Mouse (Mus musculus): Measurements from ENCODE around the gene Gm36864. TPM values are rescaled to one million over a fixed set of nuclear protein-coding genes. Genes with fewer than 3 reads are reported as not detected.
A peak's percentile ranks its signal among the peaks of the same experiment; 100 is the strongest.

Gm36864 gene
- total and polyA plus RNA-seq, 2 experiments: not detected

DNA sequence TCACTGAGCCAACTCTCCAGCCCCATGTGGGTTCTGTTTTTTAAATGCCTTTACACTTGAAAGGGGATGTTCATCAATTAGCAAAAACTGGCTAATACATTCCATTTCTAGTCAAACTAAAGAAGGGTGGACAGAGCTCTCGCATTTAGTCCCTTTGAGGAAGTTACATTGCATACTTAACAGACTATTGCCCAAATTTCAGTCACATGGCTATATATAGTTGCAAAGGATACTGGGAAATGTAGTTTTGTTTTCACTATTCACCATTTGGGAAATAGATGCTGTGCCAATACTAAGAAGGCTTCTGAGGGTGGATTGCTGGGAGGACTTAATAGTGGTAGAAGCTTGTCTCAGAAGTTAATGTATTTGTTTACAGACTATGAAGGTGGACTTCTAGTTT lies 45.0 kb downstream of the Gm36864 start:
- H3K4me3 ChIP-seq (ENCODE audit: insufficient read depth, low read depth, low read length): no peak overlapping the region
- no peaks in the 10 kb centered on the region for H3K79me2 ChIP-seq (ENCODE audit: control insufficient read depth, insufficient read depth, low read length)
- no peaks in the 10 kb centered on the region for H3K36me3 ChIP-seq (ENCODE audit: control insufficient read depth, insufficient read depth, low read length)
- H3K27ac ChIP-seq (replicated peaks; ENCODE audit: insufficient read depth, low read depth, low read length): no peak overlapping the region
- 54% methylated on average over 1 of the region's 1 CpGs for WGBS
- H3K27me3 ChIP-seq (ENCODE audit: control insufficient read depth, insufficient read depth, low read length): no peaks in the 10 kb centered on the region
- TF ChIP-seq POLR2A (IDR thresholded peaks at IDR 0.05; ENCODE audit: extremely low read depth, insufficient read depth, low read length) (no peak), CTCF (IDR thresholded peaks at IDR 0.05; ENCODE audit: low read depth, low read length) (no peak)
- no peak for DNase-seq (ENCODE audit: extremely low read depth, low read depth, low spot score)
- H3K4me1 ChIP-seq (ENCODE audit: control insufficient read depth, insufficient read depth, low read length): no peaks in the 10 kb centered on the region
- H3K9ac ChIP-seq (ENCODE audit: low read depth, low read length): no peak overlapping the region

DNA sequence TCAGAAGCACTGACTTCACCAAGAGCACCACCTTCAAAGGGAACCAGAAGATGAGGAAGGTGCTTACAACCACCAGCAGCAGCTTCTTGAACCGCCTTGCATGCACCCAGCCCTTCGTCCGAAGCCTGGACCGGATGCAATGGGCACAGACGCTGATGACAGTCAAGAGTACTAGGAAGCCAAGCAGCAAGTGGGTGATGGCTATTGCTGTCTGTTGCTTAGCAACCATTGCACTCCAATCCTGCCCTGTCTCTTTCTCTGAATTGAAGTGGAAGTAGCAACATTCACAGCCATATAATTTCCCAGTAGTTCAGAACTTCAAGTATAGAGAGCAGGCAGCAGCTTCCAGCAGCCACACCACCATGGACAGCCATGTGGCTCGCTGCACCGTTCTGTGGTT lies 45.6 kb downstream of the Gm36864 start:
- WGBS: 82% methylated on average over 7 of the region's 7 CpGs
- H3K4me1 ChIP-seq (ENCODE audit: control insufficient read depth, insufficient read depth, low read length): no peaks in the 10 kb centered on the region
- H3K36me3 ChIP-seq (ENCODE audit: control insufficient read depth, insufficient read depth, low read length): no peaks in the 10 kb centered on the region
- H3K27ac ChIP-seq (replicated peaks; ENCODE audit: insufficient read depth, low read depth, low read length): no peak overlapping the region
- no peak for DNase-seq (ENCODE audit: extremely low read depth, low read depth, low spot score)
- H3K79me2 ChIP-seq (ENCODE audit: control insufficient read depth, insufficient read depth, low read length): no peaks in the 10 kb centered on the region
- TF ChIP-seq CTCF (IDR thresholded peaks at IDR 0.05; ENCODE audit: low read depth, low read length): no peak
- TF ChIP-seq POLR2A (IDR thresholded peaks at IDR 0.05; ENCODE audit: extremely low read depth, insufficient read depth, low read length): no peak
- H3K27me3 ChIP-seq (ENCODE audit: control insufficient read depth, insufficient read depth, low read length): no peaks in the 10 kb centered on the region
- H3K4me3 ChIP-seq (ENCODE audit: insufficient read depth, low read depth, low read length): no peak overlapping the region
- no peak overlapping the region for H3K9ac ChIP-seq (ENCODE audit: low read depth, low read length)

DNA sequence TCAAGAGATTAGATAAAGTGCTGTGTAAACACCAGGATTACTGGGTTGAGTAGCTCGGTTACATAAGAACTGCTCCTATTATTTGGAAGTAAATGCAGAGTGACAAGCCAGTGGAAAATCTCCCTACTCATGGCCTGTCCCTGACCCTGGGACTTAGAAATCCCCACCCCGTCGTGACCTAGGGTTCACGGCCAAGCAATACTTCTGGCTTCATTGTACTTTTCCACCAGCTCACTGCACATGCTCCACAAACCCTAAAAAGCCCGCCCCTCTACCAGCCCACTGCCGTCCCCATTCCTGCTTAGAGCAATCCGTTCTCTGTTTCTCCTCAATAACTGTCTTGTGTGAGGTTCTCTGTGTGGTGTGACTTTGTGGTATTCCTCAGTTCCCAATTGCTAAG lies 51.8 kb downstream of the Gm36864 start:
- Histone ChIP-seq H3K4me3 (ENCODE audit: insufficient read depth, low read depth, low read length) (no peak overlapping the region), H3K36me3 (ENCODE audit: control insufficient read depth, insufficient read depth, low read length) (no peaks in the 10 kb centered on the region), H3K27ac (replicated peaks; ENCODE audit: insufficient read depth, low read depth, low read length) (no peak overlapping the region), H3K27me3 (ENCODE audit: control insufficient read depth, insufficient read depth, low read length) (no peaks in the 10 kb centered on the region), H3K79me2 (ENCODE audit: control insufficient read depth, insufficient read depth, low read length) (no peaks in the 10 kb centered on the region), H3K4me1 (ENCODE audit: control insufficient read depth, insufficient read depth, low read length) (no peaks in the 10 kb centered on the region), H3K9ac (ENCODE audit: low read depth, low read length) (no peak overlapping the region)
- WGBS: 39% methylated on average over 7 of the region's 7 CpGs
- DNase-seq (ENCODE audit: extremely low read depth, low read depth, low spot score): peak; percentile 8
- no peak for TF ChIP-seq POLR2A (IDR thresholded peaks at IDR 0.05; ENCODE audit: extremely low read depth, insufficient read depth, low read length)
- no peak for TF ChIP-seq CTCF (IDR thresholded peaks at IDR 0.05; ENCODE audit: low read depth, low read length)

DNA sequence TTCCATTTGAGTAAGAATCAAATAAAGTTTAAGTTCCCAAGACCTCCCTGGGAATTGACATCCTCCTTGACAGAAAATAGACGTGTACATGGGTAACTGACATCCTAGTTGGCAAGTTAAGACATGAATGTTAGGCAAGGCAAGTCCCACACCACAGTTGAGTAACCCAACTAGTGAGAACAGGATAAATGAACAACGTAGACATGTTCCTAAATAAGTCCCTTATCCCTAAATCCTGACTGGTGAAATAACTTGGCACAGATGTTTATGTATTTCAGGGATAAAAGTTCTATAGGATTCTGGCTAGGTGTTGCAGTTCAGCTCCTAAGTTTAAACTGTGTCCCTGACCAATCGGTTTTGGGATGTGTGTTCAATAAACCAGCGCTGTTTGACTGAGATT lies 55.0 kb downstream of the Gm36864 start:
- H3K36me3 ChIP-seq (ENCODE audit: control insufficient read depth, insufficient read depth, low read length): no peaks in the 10 kb centered on the region
- TF ChIP-seq POLR2A (IDR thresholded peaks at IDR 0.05; ENCODE audit: extremely low read depth, insufficient read depth, low read length) (no peak), CTCF (IDR thresholded peaks at IDR 0.05; ENCODE audit: low read depth, low read length) (no peak)
- H3K27me3 ChIP-seq (ENCODE audit: control insufficient read depth, insufficient read depth, low read length): no peaks in the 10 kb centered on the region
- no peak overlapping the region for H3K4me3 ChIP-seq (ENCODE audit: insufficient read depth, low read depth, low read length)
- WGBS: 73% methylated on average over 4 of the region's 4 CpGs
- no peak overlapping the region for H3K27ac ChIP-seq (replicated peaks; ENCODE audit: insufficient read depth, low read depth, low read length)
- no peak overlapping the region for H3K9ac ChIP-seq (ENCODE audit: low read depth, low read length)
- H3K79me2 ChIP-seq (ENCODE audit: control insufficient read depth, insufficient read depth, low read length): no peaks in the 10 kb centered on the region
- DNase-seq (ENCODE audit: extremely low read depth, low read depth, low spot score): no peak
- no peaks in the 10 kb centered on the region for H3K4me1 ChIP-seq (ENCODE audit: control insufficient read depth, insufficient read depth, low read length)

DNA sequence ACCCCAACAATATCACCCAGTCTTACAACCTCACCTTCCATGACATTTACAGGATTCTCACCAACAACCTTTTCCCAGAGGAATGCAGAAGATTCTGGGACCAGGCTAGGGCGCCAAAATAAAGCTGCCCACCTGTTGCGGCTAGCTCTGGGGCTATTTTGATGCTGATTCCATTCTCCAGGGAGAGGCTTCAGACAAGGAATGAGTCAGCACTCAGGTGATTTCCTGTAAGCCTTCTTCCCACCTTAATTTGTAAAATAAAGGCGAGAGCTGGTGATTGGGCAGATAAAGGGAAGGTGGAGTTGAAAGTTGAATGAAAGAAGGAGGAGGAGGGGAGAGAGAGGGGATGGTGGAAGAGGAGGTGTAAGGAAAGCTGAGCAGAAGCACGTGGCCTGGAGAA lies 55.4 kb downstream of the Gm36864 start:
- Histone ChIP-seq H3K27me3 (ENCODE audit: control insufficient read depth, insufficient read depth, low read length) (no peaks in the 10 kb centered on the region), H3K4me1 (ENCODE audit: control insufficient read depth, insufficient read depth, low read length) (no peaks in the 10 kb centered on the region), H3K79me2 (ENCODE audit: control insufficient read depth, insufficient read depth, low read length) (no peaks in the 10 kb centered on the region), H3K27ac (replicated peaks; ENCODE audit: insufficient read depth, low read depth, low read length) (no peak overlapping the region), H3K4me3 (ENCODE audit: insufficient read depth, low read depth, low read length) (no peak overlapping the region), H3K9ac (ENCODE audit: low read depth, low read length) (no peak overlapping the region), H3K36me3 (ENCODE audit: control insufficient read depth, insufficient read depth, low read length) (no peaks in the 10 kb centered on the region)
- no peak for DNase-seq (ENCODE audit: extremely low read depth, low read depth, low spot score)
- 60% methylated on average over 4 of the region's 4 CpGs for WGBS
- no peak for TF ChIP-seq CTCF (IDR thresholded peaks at IDR 0.05; ENCODE audit: low read depth, low read length)
- no peak for TF ChIP-seq POLR2A (IDR thresholded peaks at IDR 0.05; ENCODE audit: extremely low read depth, insufficient read depth, low read length)

Other genes starting within 250 kb of the Gm36864 start
- not detected in 2 replicates for gene Klk1b11, start 240.3 kb upstream of the Gm36864 start, total RNA-seq (2014; rRNA removed)
- gene Klk1b11, start 240.3 kb upstream of the Gm36864 start, polyA plus RNA-seq (2012; rRNA removed): not detected in 2 replicates
- not detected in 2 replicates for gene Klk1b26, start 224.0 kb upstream of the Gm36864 start, total RNA-seq (2014; rRNA removed)
- not detected in 2 replicates for gene Klk1b26, start 224.0 kb upstream of the Gm36864 start, polyA plus RNA-seq (2012; rRNA removed)
- not detected in 2 replicates for gene Klk1b27, start 183.9 kb upstream of the Gm36864 start, total RNA-seq (2014; rRNA removed)
- 0.10 TPM in 1 of 2 replicates, not detected in the other for gene Klk1b27, start 183.9 kb upstream of the Gm36864 start, polyA plus RNA-seq (2012; rRNA removed)
- gene Klk1b21, start 133.8 kb upstream of the Gm36864 start, total RNA-seq (2014; rRNA removed): not detected in 2 replicates
- not detected in 2 replicates for gene Klk1b21, start 133.8 kb upstream of the Gm36864 start, polyA plus RNA-seq (2012; rRNA removed)
- gene Klk1b22, start 123.5 kb upstream of the Gm36864 start, total RNA-seq (2014; rRNA removed): not detected in 2 replicates
- gene Klk1b22, start 123.5 kb upstream of the Gm36864 start, polyA plus RNA-seq (2012; rRNA removed): 0.51 TPM in 1 of 2 replicates, not detected in the other
- gene Klk1b16, start 99.4 kb upstream of the Gm36864 start, total RNA-seq (2014; rRNA removed): not detected in 2 replicates
- not detected in 2 replicates for gene Klk1b16, start 99.4 kb upstream of the Gm36864 start, polyA plus RNA-seq (2012; rRNA removed)
- not detected in 2 replicates for gene Klk1b24, start 47.9 kb upstream of the Gm36864 start, total RNA-seq (2014; rRNA removed)
- gene Klk1b24, start 47.9 kb upstream of the Gm36864 start, polyA plus RNA-seq (2012; rRNA removed): not detected in 2 replicates
- not detected in 2 replicates for gene Klk1b3, start 38.0 kb upstream of the Gm36864 start, total RNA-seq (2014; rRNA removed)
- gene Klk1b3, start 38.0 kb upstream of the Gm36864 start, polyA plus RNA-seq (2012; rRNA removed): not detected in 2 replicates
- gene Klk1b4, start 28.7 kb upstream of the Gm36864 start, total RNA-seq (2014; rRNA removed): 2.0 and 2.6 TPM in 2 replicates
- gene Klk1b4, start 28.7 kb upstream of the Gm36864 start, polyA plus RNA-seq (2012; rRNA removed): 4.5 and 7.4 TPM in 2 replicates
- gene Klk1b5, start 20.2 kb upstream of the Gm36864 start, total RNA-seq (2014; rRNA removed): 0.28 TPM in 1 of 2 replicates, not detected in the other
- gene Klk1b5, start 20.2 kb upstream of the Gm36864 start, polyA plus RNA-seq (2012; rRNA removed): not detected in 2 replicates
- 2.2 and 11.1 TPM in 2 replicates for gene Klk1, start 10.8 kb upstream of the Gm36864 start, total RNA-seq (2014; rRNA removed)
- 0.57 and 1.9 TPM in 2 replicates for gene Klk1, start 10.8 kb upstream of the Gm36864 start, polyA plus RNA-seq (2012; rRNA removed)
- 0.18 and 0.20 TPM in 2 replicates for gene 1700028J19Rik, start 10.5 kb downstream of the Gm36864 start, total RNA-seq (2014; rRNA removed)
- gene 1700028J19Rik, start 10.5 kb downstream of the Gm36864 start, polyA plus RNA-seq (2012; rRNA removed): 0.77 and 1.4 TPM in 2 replicates
- gene 2410002F23Rik, start 10.5 kb downstream of the Gm36864 start, total RNA-seq (2014; rRNA removed): 6.1 and 7.2 TPM in 2 replicates
- gene 2410002F23Rik, start 10.5 kb downstream of the Gm36864 start, polyA plus RNA-seq (2012; rRNA removed): 14.3 and 30.1 TPM in 2 replicates
- gene Acp4, start 21.2 kb downstream of the Gm36864 start, total RNA-seq (2014; rRNA removed): not detected in 2 replicates
- gene Acp4, start 21.2 kb downstream of the Gm36864 start, polyA plus RNA-seq (2012; rRNA removed): not detected in 2 replicates
- gene Gm15517, start 25.3 kb downstream of the Gm36864 start, total RNA-seq (2014; rRNA removed): not detected in 2 replicates
- not detected in 2 replicates for gene Gm15517, start 25.3 kb downstream of the Gm36864 start, polyA plus RNA-seq (2012; rRNA removed)
- 1.3 and 1.9 TPM in 2 replicates for gene Clec11a, start 70.7 kb downstream of the Gm36864 start, total RNA-seq (2014; rRNA removed)
- 2.0 and 2.4 TPM in 2 replicates for gene Clec11a, start 70.7 kb downstream of the Gm36864 start, polyA plus RNA-seq (2012; rRNA removed)
- gene Shank1, start 74.1 kb downstream of the Gm36864 start, total RNA-seq (2014; rRNA removed): under 0.01 TPM in 1 of 2 replicates, not detected in the other
- gene Shank1, start 74.1 kb downstream of the Gm36864 start, polyA plus RNA-seq (2012; rRNA removed): 0.04 and 0.06 TPM in 2 replicates
- 1.4 and 2.6 TPM in 2 replicates for gene Syt3, start 147.9 kb downstream of the Gm36864 start, total RNA-seq (2014; rRNA removed)
- 4.9 and 7.1 TPM in 2 replicates for gene Syt3, start 147.9 kb downstream of the Gm36864 start, polyA plus RNA-seq (2012; rRNA removed)
- not detected in 2 replicates for gene 1700008O03Rik, start 149.6 kb downstream of the Gm36864 start, total RNA-seq (2014; rRNA removed)
- 0.22 and 0.27 TPM in 2 replicates for gene 1700008O03Rik, start 149.6 kb downstream of the Gm36864 start, polyA plus RNA-seq (2012; rRNA removed)
- 0.07 TPM in 1 of 2 replicates, not detected in the other for gene Lrrc4b, start 192.8 kb downstream of the Gm36864 start, total RNA-seq (2014; rRNA removed)
- not detected in 2 replicates for gene Lrrc4b, start 192.8 kb downstream of the Gm36864 start, polyA plus RNA-seq (2012; rRNA removed)
- gene Aspdh, start 229.2 kb downstream of the Gm36864 start, total RNA-seq (2014; rRNA removed): 146 and 158 TPM in 2 replicates
- 537 and 608 TPM in 2 replicates for gene Aspdh, start 229.2 kb downstream of the Gm36864 start, polyA plus RNA-seq (2012; rRNA removed)
- 25.5 and 27.1 TPM in 2 replicates for gene Josd2, start 231.8 kb downstream of the Gm36864 start, total RNA-seq (2014; rRNA removed)
- 99.7 and 206 TPM in 2 replicates for gene Josd2, start 231.8 kb downstream of the Gm36864 start, polyA plus RNA-seq (2012; rRNA removed)

All from liver, adult 2 months (tissue).